Mouse (Mus musculus): ENCODE results near the gene Cog1. TPM values are rescaled to one million over a fixed set of nuclear protein-coding genes. Genes with fewer than 3 reads are reported as not detected.

The Cog1 gene
- polyA plus RNA-seq, 1 experiment = 45.9 TPM

GRCm38 (mm10) chr11:113630642-113631041 is 18.3 kb upstream of the Cog1 start:
- no peak for DNase-seq

GRCm38 (mm10) chr11:113631302-113631701 is 17.7 kb upstream of the Cog1 start:
- WGBS = 45% methylated on average over 8 of the region's 8 CpGs

More at GRCm38 (mm10) chr11:113630642-113631041, 18.3 kb upstream of the Cog1 start:
- TF ChIP-seq POLR2A (IDR thresholded peaks at IDR 0.05; ENCODE audit: borderline replicate concordance, extremely low read depth, low read depth, low read length) (no peak), CTCF (IDR thresholded peaks at IDR 0.05; ENCODE audit: insufficient read depth, low read length) (peak; percentile 43; the same call in 1 of the 2 replicates)
- 48% methylated on average over 7 of the region's 7 CpGs for WGBS
- Histone ChIP-seq H3K4me3 (replicated peaks; ENCODE audit: extremely low read depth, low read depth, low read length) (no peak overlapping the region), H3K4me1 (ENCODE audit: control insufficient read depth, insufficient read depth, low read length) (no peaks in the 10 kb centered on the region)

DNA sequence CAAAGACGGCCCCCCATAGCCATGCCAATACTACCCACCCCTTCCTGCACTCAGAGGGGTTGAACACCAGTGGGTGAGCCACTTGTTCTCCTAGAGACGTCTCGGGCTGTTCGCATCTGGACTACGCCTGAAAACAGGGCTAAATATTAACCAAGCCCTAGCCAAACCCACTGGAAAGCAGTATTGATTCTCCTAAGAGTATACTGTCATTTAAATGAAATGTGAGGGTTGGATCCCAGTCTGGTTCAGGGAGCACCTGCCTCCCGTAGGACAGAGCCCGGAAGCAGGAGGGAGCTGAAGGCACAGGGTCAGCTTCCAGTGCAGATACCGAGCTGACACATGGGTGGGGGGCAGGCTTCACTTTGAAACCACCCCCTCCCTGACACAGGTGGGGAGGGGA is 17.1 kb upstream of the Cog1 start:
- Histone ChIP-seq H3K4me1 (ENCODE audit: control insufficient read depth, insufficient read depth, low read length) (no peaks in the 10 kb centered on the region), H3K4me3 (replicated peaks; ENCODE audit: extremely low read depth, low read depth, low read length) (no peak overlapping the region)
- no peak for DNase-seq
- no peak for TF ChIP-seq POLR2A (IDR thresholded peaks at IDR 0.05; ENCODE audit: borderline replicate concordance, extremely low read depth, low read depth, low read length)
- no peak for TF ChIP-seq CTCF (IDR thresholded peaks at IDR 0.05; ENCODE audit: insufficient read depth, low read length)
- 66% methylated on average over 8 of the region's 8 CpGs for WGBS

More at GRCm38 (mm10) chr11:113631302-113631701, 17.7 kb upstream of the Cog1 start:
- DNase-seq = no peak
- H3K4me1 ChIP-seq (ENCODE audit: control insufficient read depth, insufficient read depth, low read length) = no peaks in the 10 kb centered on the region
- TF ChIP-seq CTCF (IDR thresholded peaks at IDR 0.05; ENCODE audit: insufficient read depth, low read length) = no peak
- TF ChIP-seq POLR2A (IDR thresholded peaks at IDR 0.05; ENCODE audit: borderline replicate concordance, extremely low read depth, low read depth, low read length) = no peak
- no peak overlapping the region for H3K4me3 ChIP-seq (replicated peaks; ENCODE audit: extremely low read depth, low read depth, low read length)

DNA sequence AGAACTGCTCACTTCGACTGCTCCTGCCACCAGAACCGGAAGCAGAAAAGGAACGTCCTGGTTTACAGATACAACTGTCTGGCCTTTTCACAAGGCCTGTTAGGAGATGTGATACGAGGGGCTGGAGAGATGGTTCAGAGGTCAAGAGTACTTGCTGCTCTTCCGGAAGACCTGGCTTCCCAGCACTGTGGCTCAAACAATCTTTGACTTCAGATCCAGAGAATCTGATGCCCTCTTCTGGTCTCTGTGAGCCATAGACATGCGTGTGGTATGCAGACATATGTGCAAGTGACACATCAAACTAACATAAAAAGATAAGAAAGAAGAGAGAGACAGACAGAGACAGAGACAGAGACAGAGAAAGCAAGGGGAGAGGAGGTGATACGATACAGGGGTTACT is 16.7 kb upstream of the Cog1 start:
- no peak for DNase-seq
- Histone ChIP-seq H3K4me3 (replicated peaks; ENCODE audit: extremely low read depth, low read depth, low read length) (no peak overlapping the region), H3K4me1 (ENCODE audit: control insufficient read depth, insufficient read depth, low read length) (no peaks in the 10 kb centered on the region)
- 77% methylated on average over 7 of the region's 7 CpGs for WGBS
- TF ChIP-seq POLR2A (IDR thresholded peaks at IDR 0.05; ENCODE audit: borderline replicate concordance, extremely low read depth, low read depth, low read length) = no peak

DNA sequence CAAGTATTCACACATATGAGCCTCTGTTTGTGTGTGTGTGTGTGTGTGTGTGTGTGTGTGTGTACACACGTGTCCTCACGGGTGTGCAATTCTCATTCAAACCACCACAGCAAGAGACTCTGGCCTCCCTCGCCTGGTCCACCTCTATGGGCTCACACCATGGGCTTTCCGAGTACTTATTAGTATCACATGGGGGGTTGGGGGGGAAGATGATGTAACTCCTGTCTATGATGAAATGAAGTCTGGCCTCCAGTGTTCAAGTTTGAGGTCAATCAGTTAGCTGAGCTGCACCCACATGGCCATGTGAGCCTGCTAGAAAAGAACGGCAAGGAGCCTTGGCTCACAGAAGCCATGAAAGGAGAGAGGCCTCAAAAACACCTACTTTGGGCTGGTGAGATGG is 15.6 kb upstream of the Cog1 start:
- WGBS = 89% methylated on average over 5 of the region's 5 CpGs
- TF ChIP-seq CTCF (IDR thresholded peaks at IDR 0.05; ENCODE audit: insufficient read depth, low read length) = no peak
- no peak for TF ChIP-seq POLR2A (IDR thresholded peaks at IDR 0.05; ENCODE audit: borderline replicate concordance, extremely low read depth, low read depth, low read length)
- Histone ChIP-seq H3K4me1 (ENCODE audit: control insufficient read depth, insufficient read depth, low read length) (no peaks in the 10 kb centered on the region), H3K4me3 (replicated peaks; ENCODE audit: extremely low read depth, low read depth, low read length) (no peak overlapping the region)
- no peak for DNase-seq

DNA sequence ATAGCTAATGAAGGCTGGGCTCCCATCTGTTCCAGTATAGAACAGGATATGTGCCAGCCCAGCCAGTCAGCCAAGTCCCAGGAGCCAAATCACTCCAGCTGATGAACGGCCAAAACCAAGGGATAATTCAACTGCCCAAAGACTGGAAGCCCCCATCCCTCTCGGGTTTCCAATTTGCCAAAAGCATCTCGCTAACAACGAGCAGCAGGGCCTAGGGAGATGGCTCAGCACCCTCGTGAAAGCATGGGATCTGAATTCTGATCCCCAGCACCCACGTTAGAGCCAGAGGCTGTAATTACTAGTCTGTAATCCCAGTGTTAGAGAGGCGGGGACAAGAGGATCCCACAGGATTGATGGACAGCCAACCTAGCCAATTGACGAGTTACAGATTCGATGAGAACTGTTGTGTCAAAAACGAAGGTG is 14.3 kb upstream of the Cog1 start:
- Histone ChIP-seq H3K4me3 (replicated peaks; ENCODE audit: extremely low read depth, low read depth, low read length) (no peak overlapping the region), H3K4me1 (ENCODE audit: control insufficient read depth, insufficient read depth, low read length) (no peaks in the 10 kb centered on the region)
- TF ChIP-seq POLR2A (IDR thresholded peaks at IDR 0.05; ENCODE audit: borderline replicate concordance, extremely low read depth, low read depth, low read length) = no peak
- TF ChIP-seq CTCF (IDR thresholded peaks at IDR 0.05; ENCODE audit: insufficient read depth, low read length) = no peak
- WGBS = 79% methylated on average over 10 of the region's 10 CpGs
- DNase-seq = no peak

- WGBS = 92% methylated on average over 12 of the region's 12 CpGs
- Histone ChIP-seq H3K4me1 (ENCODE audit: control insufficient read depth, insufficient read depth, low read length) (no peaks in the 10 kb centered on the region), H3K4me3 (replicated peaks; ENCODE audit: extremely low read depth, low read depth, low read length) (no peak overlapping the region)
- DNase-seq = no peak
- TF ChIP-seq POLR2A (IDR thresholded peaks at IDR 0.05; ENCODE audit: borderline replicate concordance, extremely low read depth, low read depth, low read length) (no peak), CTCF (IDR thresholded peaks at IDR 0.05; ENCODE audit: insufficient read depth, low read length) (no peak)
Measured at GRCm38 (mm10) chr11:113638680-113639079, 10.3 kb upstream of the Cog1 start.

GRCm38 (mm10) chr11:113645181-113645580 is 3.8 kb upstream of the Cog1 start:
- no peak overlapping the region for H3K4me3 ChIP-seq (replicated peaks; ENCODE audit: extremely low read depth, low read depth, low read length)
- no peak for DNase-seq
- WGBS = 85% methylated on average over 3 of the region's 3 CpGs

DNA sequence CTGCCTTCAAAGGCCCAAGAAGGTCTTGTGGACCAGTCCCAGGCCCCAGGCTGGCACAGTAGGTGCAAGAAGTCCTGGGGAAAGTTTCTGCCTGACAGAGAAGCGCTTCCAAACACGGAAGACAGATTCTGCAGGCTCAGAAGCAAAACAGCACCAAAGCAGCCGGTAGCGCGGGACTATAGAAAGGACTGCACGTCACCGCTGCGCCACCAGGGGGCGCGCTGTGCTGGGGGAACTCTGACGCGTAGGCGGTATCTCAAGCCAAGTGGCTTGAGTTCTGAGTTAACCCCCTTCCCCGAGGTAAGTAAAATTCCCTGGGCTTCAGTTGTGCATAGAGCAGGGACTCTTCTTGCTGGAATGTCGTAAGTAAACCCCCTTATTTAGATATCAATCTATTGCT is 817 bp upstream of the Cog1 start:
- 3% methylated on average over 15 of the region's 15 CpGs for WGBS
- Histone ChIP-seq H3K4me3 (replicated peaks; ENCODE audit: extremely low read depth, low read depth, low read length) (no peak overlapping the region), H3K4me1 (ENCODE audit: control insufficient read depth, insufficient read depth, low read length) (peaks cover 4% of the 10 kb centered on the region; the same call in 1 of the 2 replicates)
- DNase-seq = peak; percentile 81
- TF ChIP-seq POLR2A (IDR thresholded peaks at IDR 0.05; ENCODE audit: borderline replicate concordance, extremely low read depth, low read depth, low read length) = no peak
- TF ChIP-seq CTCF (IDR thresholded peaks at IDR 0.05; ENCODE audit: insufficient read depth, low read length) = peak; percentile 91

More at GRCm38 (mm10) chr11:113645181-113645580, 3.8 kb upstream of the Cog1 start:
- no peak for TF ChIP-seq CTCF (IDR thresholded peaks at IDR 0.05; ENCODE audit: insufficient read depth, low read length)
- no peak for TF ChIP-seq POLR2A (IDR thresholded peaks at IDR 0.05; ENCODE audit: borderline replicate concordance, extremely low read depth, low read depth, low read length)
- peaks cover 4% of the 10 kb centered on the region; the same call in 1 of the 2 replicates for H3K4me1 ChIP-seq (ENCODE audit: control insufficient read depth, insufficient read depth, low read length)

- peak; percentile 68 for TF ChIP-seq POLR2A (IDR thresholded peaks at IDR 0.05; ENCODE audit: borderline replicate concordance, extremely low read depth, low read depth, low read length)
- no peak for TF ChIP-seq CTCF (IDR thresholded peaks at IDR 0.05; ENCODE audit: insufficient read depth, low read length)
- Histone ChIP-seq H3K4me1 (ENCODE audit: control insufficient read depth, insufficient read depth, low read length) (peaks cover 4% of the 10 kb centered on the region; the same call in 1 of the 2 replicates), H3K4me3 (replicated peaks; ENCODE audit: extremely low read depth, low read depth, low read length) (peak within 1 kb of the TSS; percentile 96)
- under 1% methylated on average over 90 of the region's 91 CpGs for WGBS
- DNase-seq = peak; percentile 71
Measured at GRCm38 (mm10) chr11:113649353-113650210, 613 bp downstream of the Cog1 start, which contains the start of gene Slc39a11. Slc39a11 (minus strand) TSS chr11:113650079.
